Mouse (Mus musculus) testis, adult 2 months (tissue): ENCODE data around the gene Tmtc1.

Experiments used
- CTCF ChIP-seq: fragments of 200-500 bp; IDR thresholded peaks from 2 replicates; pipeline ENCODE4 v1.5.1; 2012; ENCODE audit warnings: low read depth, mild to moderate bottlenecking, inconsistent platforms, low read length, moderate library complexity; ENCODE audit not compliant: control insufficient read depth, insufficient read depth, insufficient replicate concordance
- POLR2A ChIP-seq: fragments of 200-500 bp; IDR thresholded peaks from 2 replicates; pipeline ENCODE4 v1.6.1; 2012; ENCODE audit warnings: low read depth, mild to moderate bottlenecking, inconsistent platforms, low read length, moderate library complexity; ENCODE audit not compliant: control insufficient read depth

DNA sequence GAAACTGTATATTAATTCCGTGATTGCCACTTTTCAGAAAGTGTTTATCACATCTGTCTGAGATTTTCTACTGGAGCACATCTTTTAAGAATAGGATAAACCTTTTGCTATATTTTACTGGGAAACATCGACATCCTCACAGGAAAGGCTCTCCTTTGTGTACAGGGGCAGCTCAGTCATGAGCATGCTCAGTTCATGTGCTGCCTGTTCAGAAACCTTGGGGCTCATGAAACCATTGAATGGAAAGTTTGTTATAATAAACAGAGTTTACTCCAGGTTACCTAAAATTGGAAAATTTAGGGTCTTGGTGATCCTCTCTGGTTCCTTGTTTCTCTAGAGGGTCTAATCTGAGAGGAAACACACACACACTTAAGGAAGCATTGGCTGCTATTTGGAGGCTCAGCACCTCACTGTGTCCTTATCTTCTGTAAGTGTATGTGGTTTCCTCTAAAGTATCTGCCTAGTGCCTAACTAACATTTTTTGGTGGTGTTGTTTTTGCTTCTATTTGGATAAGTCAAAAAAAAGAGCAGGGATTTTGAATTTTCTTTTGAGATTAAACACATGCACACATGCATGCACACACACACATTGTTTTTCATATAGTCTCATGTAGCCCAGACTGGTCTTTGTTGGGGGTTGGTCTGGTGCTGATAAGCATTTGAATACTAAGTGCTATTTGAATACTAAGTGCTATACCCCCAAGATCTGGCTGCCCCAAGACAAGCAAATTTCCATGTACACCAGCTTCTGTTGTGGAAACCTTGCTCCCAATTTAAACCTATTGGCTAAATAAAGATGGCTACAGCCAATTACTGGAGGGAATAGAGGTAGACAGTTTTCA is 225.7 kb downstream of the Tmtc1 start:
- TF ChIP-seq CTCF (no peak), POLR2A (no peak)
